Mouse (Mus musculus): ENCODE data around the gene Ace3. TPM values are rescaled to one million over a fixed set of nuclear protein-coding genes. Genes with fewer than 3 reads are reported as not detected.

Ace3 gene
- polyA plus RNA-seq, 1 experiment: not detected

GRCm38 (mm10) chr11:105974593-105974992, 19.9 kb upstream of the Ace3 start:
- Histone ChIP-seq H3K9me3 (replicated peaks; ENCODE audit: control insufficient read depth, insufficient read depth, low read length, poor library complexity, severe bottlenecking) (no peaks in the 10 kb centered on the region), H3K4me3 (ENCODE audit: low read depth, low read length) (no peak overlapping the region), H3K36me3 (ENCODE audit: control insufficient read depth, insufficient read depth, low read length, poor library complexity, severe bottlenecking) (no peaks in the 10 kb centered on the region), H3K4me1 (ENCODE audit: control insufficient read depth, insufficient read depth, low read length) (no peaks in the 10 kb centered on the region), H3K27ac (ENCODE audit: insufficient read depth, low read length) (no peak overlapping the region), H3K27me3 (ENCODE audit: control insufficient read depth, insufficient read depth, low read length, poor library complexity, severe bottlenecking) (no peaks in the 10 kb centered on the region), H3K9ac (ENCODE audit: low read depth, poor library complexity, severe bottlenecking) (no peak overlapping the region)
- TF ChIP-seq EP300 (IDR thresholded peaks at IDR 0.05; ENCODE audit: insufficient read depth, low read depth, low read length) (no peak), POLR2A (IDR thresholded peaks at IDR 0.05; ENCODE audit: insufficient read depth, low read length) (no peak), CTCF (IDR thresholded peaks at IDR 0.05; ENCODE audit: low read depth, low read length) (no peak)

DNA sequence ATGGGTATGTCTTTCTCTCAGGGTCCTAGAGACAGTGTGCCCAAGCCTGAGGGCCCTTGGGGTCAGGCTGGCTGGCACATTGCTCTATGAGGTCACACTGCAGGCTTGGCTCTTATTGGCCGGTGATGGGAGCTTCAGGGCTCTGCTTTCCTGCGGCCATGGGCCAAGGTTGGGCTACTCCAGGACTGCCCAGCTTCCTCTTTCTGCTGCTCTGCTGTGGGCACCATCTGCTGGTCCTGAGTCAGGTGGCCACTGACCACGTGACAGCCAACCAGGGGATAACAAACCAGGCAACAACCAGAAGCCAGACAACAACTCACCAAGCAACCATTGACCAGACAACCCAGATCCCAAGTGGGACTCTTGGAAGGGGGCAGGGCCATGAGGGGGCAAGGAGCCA, 19.4 kb upstream of the Ace3 start:
- no peak overlapping the region for H3K27ac ChIP-seq (ENCODE audit: insufficient read depth, low read length)
- H3K36me3 ChIP-seq (ENCODE audit: control insufficient read depth, insufficient read depth, low read length, poor library complexity, severe bottlenecking): no peaks in the 10 kb centered on the region
- no peaks in the 10 kb centered on the region for H3K4me1 ChIP-seq (ENCODE audit: control insufficient read depth, insufficient read depth, low read length)
- H3K9me3 ChIP-seq (replicated peaks; ENCODE audit: control insufficient read depth, insufficient read depth, low read length, poor library complexity, severe bottlenecking): no peaks in the 10 kb centered on the region
- TF ChIP-seq CTCF (IDR thresholded peaks at IDR 0.05; ENCODE audit: low read depth, low read length) (no peak), POLR2A (IDR thresholded peaks at IDR 0.05; ENCODE audit: insufficient read depth, low read length) (no peak), EP300 (IDR thresholded peaks at IDR 0.05; ENCODE audit: insufficient read depth, low read depth, low read length) (no peak)
- no peaks in the 10 kb centered on the region for H3K27me3 ChIP-seq (ENCODE audit: control insufficient read depth, insufficient read depth, low read length, poor library complexity, severe bottlenecking)
- no peak overlapping the region for H3K4me3 ChIP-seq (ENCODE audit: low read depth, low read length)
- no peak overlapping the region for H3K9ac ChIP-seq (ENCODE audit: low read depth, poor library complexity, severe bottlenecking)

GRCm38 (mm10) chr11:105975636-105976035, 18.8 kb upstream of the Ace3 start:
- Histone ChIP-seq H3K27ac (ENCODE audit: insufficient read depth, low read length) (no peak overlapping the region), H3K4me3 (ENCODE audit: low read depth, low read length) (no peak overlapping the region), H3K9me3 (replicated peaks; ENCODE audit: control insufficient read depth, insufficient read depth, low read length, poor library complexity, severe bottlenecking) (no peaks in the 10 kb centered on the region), H3K9ac (ENCODE audit: low read depth, poor library complexity, severe bottlenecking) (no peak overlapping the region), H3K27me3 (ENCODE audit: control insufficient read depth, insufficient read depth, low read length, poor library complexity, severe bottlenecking) (no peaks in the 10 kb centered on the region), H3K36me3 (ENCODE audit: control insufficient read depth, insufficient read depth, low read length, poor library complexity, severe bottlenecking) (no peaks in the 10 kb centered on the region), H3K4me1 (ENCODE audit: control insufficient read depth, insufficient read depth, low read length) (no peaks in the 10 kb centered on the region)
- TF ChIP-seq CTCF (IDR thresholded peaks at IDR 0.05; ENCODE audit: low read depth, low read length) (no peak), POLR2A (IDR thresholded peaks at IDR 0.05; ENCODE audit: insufficient read depth, low read length) (no peak), EP300 (IDR thresholded peaks at IDR 0.05; ENCODE audit: insufficient read depth, low read depth, low read length) (no peak)

DNA sequence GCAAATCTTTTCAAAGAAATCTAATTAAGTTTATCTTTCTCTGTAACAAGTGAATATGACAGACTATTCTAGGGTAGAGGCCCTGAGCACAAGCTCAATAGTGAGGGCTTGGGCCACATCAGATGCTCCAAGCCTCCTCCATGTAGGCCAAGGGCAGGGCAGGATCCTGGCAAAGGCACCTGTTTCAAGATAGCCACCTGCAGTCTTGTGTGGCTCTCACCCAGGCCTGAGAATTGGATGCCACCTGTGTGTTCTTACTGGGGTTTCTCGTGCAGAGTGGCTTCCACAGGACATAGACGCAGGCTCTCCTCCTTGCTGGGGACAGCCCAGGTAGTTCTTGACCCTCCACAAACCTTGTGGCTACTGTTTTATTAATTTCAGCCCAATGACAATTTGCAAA, 16.2 kb upstream of the Ace3 start:
- Histone ChIP-seq H3K4me1 (ENCODE audit: control insufficient read depth, insufficient read depth, low read length) (no peaks in the 10 kb centered on the region), H3K27me3 (ENCODE audit: control insufficient read depth, insufficient read depth, low read length, poor library complexity, severe bottlenecking) (no peaks in the 10 kb centered on the region), H3K27ac (ENCODE audit: insufficient read depth, low read length) (no peak overlapping the region), H3K36me3 (ENCODE audit: control insufficient read depth, insufficient read depth, low read length, poor library complexity, severe bottlenecking) (no peaks in the 10 kb centered on the region), H3K4me3 (ENCODE audit: low read depth, low read length) (no peak overlapping the region), H3K9ac (ENCODE audit: low read depth, poor library complexity, severe bottlenecking) (no peak overlapping the region), H3K9me3 (replicated peaks; ENCODE audit: control insufficient read depth, insufficient read depth, low read length, poor library complexity, severe bottlenecking) (no peaks in the 10 kb centered on the region)
- TF ChIP-seq CTCF (IDR thresholded peaks at IDR 0.05; ENCODE audit: low read depth, low read length): no peak
- TF ChIP-seq POLR2A (IDR thresholded peaks at IDR 0.05; ENCODE audit: insufficient read depth, low read length): no peak

GRCm38 (mm10) chr11:105978634-105979033, 15.8 kb upstream of the Ace3 start:
- Histone ChIP-seq H3K27ac (ENCODE audit: insufficient read depth, low read length) (no peak overlapping the region), H3K4me3 (ENCODE audit: low read depth, low read length) (no peak overlapping the region), H3K9ac (ENCODE audit: low read depth, poor library complexity, severe bottlenecking) (no peak overlapping the region), H3K27me3 (ENCODE audit: control insufficient read depth, insufficient read depth, low read length, poor library complexity, severe bottlenecking) (no peaks in the 10 kb centered on the region), H3K4me1 (ENCODE audit: control insufficient read depth, insufficient read depth, low read length) (no peaks in the 10 kb centered on the region), H3K9me3 (replicated peaks; ENCODE audit: control insufficient read depth, insufficient read depth, low read length, poor library complexity, severe bottlenecking) (no peaks in the 10 kb centered on the region), H3K36me3 (ENCODE audit: control insufficient read depth, insufficient read depth, low read length, poor library complexity, severe bottlenecking) (no peaks in the 10 kb centered on the region)
- no peak for TF ChIP-seq POLR2A (IDR thresholded peaks at IDR 0.05; ENCODE audit: insufficient read depth, low read length)
- no peak for TF ChIP-seq EP300 (IDR thresholded peaks at IDR 0.05; ENCODE audit: insufficient read depth, low read depth, low read length)
- no peak for TF ChIP-seq CTCF (IDR thresholded peaks at IDR 0.05; ENCODE audit: low read depth, low read length)

GRCm38 (mm10) chr11:105984452-105984851, 10.0 kb upstream of the Ace3 start:
- H3K4me3 ChIP-seq (ENCODE audit: low read depth, low read length): no peak overlapping the region
- H3K27me3 ChIP-seq (ENCODE audit: control insufficient read depth, insufficient read depth, low read length, poor library complexity, severe bottlenecking): no peaks in the 10 kb centered on the region
- no peak overlapping the region for H3K9ac ChIP-seq (ENCODE audit: low read depth, poor library complexity, severe bottlenecking)
- TF ChIP-seq EP300 (IDR thresholded peaks at IDR 0.05; ENCODE audit: insufficient read depth, low read depth, low read length) (no peak), CTCF (IDR thresholded peaks at IDR 0.05; ENCODE audit: low read depth, low read length) (no peak), POLR2A (IDR thresholded peaks at IDR 0.05; ENCODE audit: insufficient read depth, low read length) (no peak)
- H3K4me1 ChIP-seq (ENCODE audit: control insufficient read depth, insufficient read depth, low read length): peaks cover 4% of the 10 kb centered on the region
- no peaks in the 10 kb centered on the region for H3K9me3 ChIP-seq (replicated peaks; ENCODE audit: control insufficient read depth, insufficient read depth, low read length, poor library complexity, severe bottlenecking)
- no peaks in the 10 kb centered on the region for H3K36me3 ChIP-seq (ENCODE audit: control insufficient read depth, insufficient read depth, low read length, poor library complexity, severe bottlenecking)
- H3K27ac ChIP-seq (ENCODE audit: insufficient read depth, low read length): no peak overlapping the region

Measured in ES-Bruce4 (cell line).